Mouse (Mus musculus): Measurements from ENCODE around the gene Pigq. TPM values are rescaled to one million over a fixed set of nuclear protein-coding genes. Genes with fewer than 3 reads are reported as not detected.

The Pigq gene
- polyA plus RNA-seq, 1 experiment = 239 TPM

GRCm38 (mm10) chr17:25941511-25942241 is 3.1 kb downstream of the Pigq start:
- TF ChIP-seq CTCF (IDR thresholded peaks at IDR 0.05; ENCODE audit: extremely low read depth, insufficient read depth, insufficient read length, insufficient replicate concordance) (no peak), POLR2A (IDR thresholded peaks at IDR 0.05; ENCODE audit: low read depth, low read length) (peak; percentile 62)

DNA sequence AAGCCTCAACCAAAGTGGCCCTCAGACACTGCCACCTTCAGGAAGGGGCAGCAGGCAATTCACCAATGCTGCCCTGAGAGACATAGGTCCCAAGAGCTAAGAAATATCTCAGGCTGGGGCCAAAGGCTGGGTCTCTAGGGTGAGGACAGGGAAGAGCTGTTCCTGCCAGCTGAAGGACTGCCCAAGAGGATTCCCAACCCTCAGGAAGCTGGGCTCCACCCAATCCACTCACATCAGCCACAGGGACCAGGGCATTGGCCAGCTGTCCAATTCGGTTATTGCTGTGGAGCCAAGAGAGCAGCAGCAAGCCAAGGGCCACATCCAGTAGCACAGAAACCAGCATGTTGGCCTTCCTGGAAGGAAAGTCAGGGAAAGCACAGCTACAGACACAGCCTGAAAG is 10.2 kb downstream of the Pigq start:
- peaks cover 58% of the 10 kb centered on the region for H3K36me3 ChIP-seq (ENCODE audit: control insufficient read depth, insufficient read depth, low read length)

More at GRCm38 (mm10) chr17:25941511-25942241, 3.1 kb downstream of the Pigq start:
- peaks cover 6% of the 10 kb centered on the region for H3K36me3 ChIP-seq (ENCODE audit: control insufficient read depth, insufficient read depth, low read length)
- peak overlapping the region; percentile 92 for H3K4me3 ChIP-seq (ENCODE audit: extremely low read depth, insufficient read depth, insufficient read length)
- peak; percentile 50 to 66 for DNase-seq (ENCODE audit: low read depth in 1 of 2, low spot score in 2 of 2)
- H3K27ac ChIP-seq (ENCODE audit: insufficient read depth, low read length) = peak overlapping the region; percentile 78
- 3% methylated on average over 54 of the region's 54 CpGs for WGBS
- no peaks in the 10 kb centered on the region for H3K27me3 ChIP-seq (ENCODE audit: control insufficient read depth, insufficient read depth, low read length)
- peaks cover 9% of the 10 kb centered on the region; the same call in 1 of the 2 replicates for H3K4me1 ChIP-seq (ENCODE audit: control insufficient read depth, insufficient read depth, insufficient read length)

GRCm38 (mm10) chr17:25925348-25925747 is 19.4 kb downstream of the Pigq start:
- Histone ChIP-seq H3K27me3 (ENCODE audit: control insufficient read depth, insufficient read depth, low read length) (no peaks in the 10 kb centered on the region), H3K36me3 (ENCODE audit: control insufficient read depth, insufficient read depth, low read length) (peaks cover 25% of the 10 kb centered on the region), H3K27ac (ENCODE audit: insufficient read depth, low read length) (no peak overlapping the region), H3K4me3 (ENCODE audit: extremely low read depth, insufficient read depth, insufficient read length) (no peak overlapping the region), H3K4me1 (ENCODE audit: control insufficient read depth, insufficient read depth, insufficient read length) (no peaks in the 10 kb centered on the region)
- no peak for DNase-seq (ENCODE audit: low read depth in 1 of 2, low spot score in 2 of 2)
- 92% methylated on average over 2 of the region's 2 CpGs for WGBS
- TF ChIP-seq CTCF (IDR thresholded peaks at IDR 0.05; ENCODE audit: extremely low read depth, insufficient read depth, insufficient read length, insufficient replicate concordance) (no peak), POLR2A (IDR thresholded peaks at IDR 0.05; ENCODE audit: low read depth, low read length) (no peak)

More for the DNA sequence above, 10.2 kb downstream of the Pigq start:
- Histone ChIP-seq H3K27me3 (ENCODE audit: control insufficient read depth, insufficient read depth, low read length) (no peaks in the 10 kb centered on the region), H3K27ac (ENCODE audit: insufficient read depth, low read length) (no peak overlapping the region), H3K4me1 (ENCODE audit: control insufficient read depth, insufficient read depth, insufficient read length) (no peaks in the 10 kb centered on the region), H3K4me3 (ENCODE audit: extremely low read depth, insufficient read depth, insufficient read length) (no peak overlapping the region)
- 100% methylated on average over 1 of the region's 1 CpGs for WGBS
- DNase-seq (ENCODE audit: low read depth in 1 of 2, low spot score in 2 of 2) = no peak
- TF ChIP-seq CTCF (IDR thresholded peaks at IDR 0.05; ENCODE audit: extremely low read depth, insufficient read depth, insufficient read length, insufficient replicate concordance) (no peak), POLR2A (IDR thresholded peaks at IDR 0.05; ENCODE audit: low read depth, low read length) (no peak)

DNA sequence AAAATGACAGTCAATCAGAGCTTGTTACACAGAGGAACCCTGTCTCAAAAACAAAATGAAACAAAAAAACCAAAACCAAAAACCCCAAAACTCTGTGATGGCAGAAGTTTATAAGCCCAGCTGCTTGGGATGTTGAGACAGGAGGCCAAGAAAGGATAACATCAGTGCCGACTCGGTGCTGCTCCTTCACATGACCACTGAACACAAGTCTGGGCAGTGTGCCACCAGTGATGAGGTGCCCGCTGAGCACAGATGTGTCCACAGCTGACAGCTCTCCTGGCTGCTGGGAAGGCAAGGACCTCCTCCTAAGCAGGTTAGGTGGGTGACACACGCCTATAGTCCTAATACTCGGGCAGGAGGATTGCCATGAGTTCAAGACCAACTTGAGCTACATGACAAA is 22.6 kb downstream of the Pigq start:
- no peak overlapping the region for H3K27ac ChIP-seq (ENCODE audit: insufficient read depth, low read length)
- H3K36me3 ChIP-seq (ENCODE audit: control insufficient read depth, insufficient read depth, low read length) = peaks cover 6% of the 10 kb centered on the region
- H3K4me1 ChIP-seq (ENCODE audit: control insufficient read depth, insufficient read depth, insufficient read length) = peaks cover 9% of the 10 kb centered on the region; the same call in 1 of the 2 replicates
- 66% methylated on average over 5 of the region's 5 CpGs for WGBS
- no peak for DNase-seq (ENCODE audit: low read depth in 1 of 2, low spot score in 2 of 2)
- no peak overlapping the region for H3K4me3 ChIP-seq (ENCODE audit: extremely low read depth, insufficient read depth, insufficient read length)
- H3K27me3 ChIP-seq (ENCODE audit: control insufficient read depth, insufficient read depth, low read length) = no peaks in the 10 kb centered on the region
- TF ChIP-seq CTCF (IDR thresholded peaks at IDR 0.05; ENCODE audit: extremely low read depth, insufficient read depth, insufficient read length, insufficient replicate concordance) (no peak), POLR2A (IDR thresholded peaks at IDR 0.05; ENCODE audit: low read depth, low read length) (no peak)

- peak; percentile 54 for TF ChIP-seq POLR2A (IDR thresholded peaks at IDR 0.05; ENCODE audit: low read depth, low read length)
- no peak for TF ChIP-seq CTCF (IDR thresholded peaks at IDR 0.05; ENCODE audit: extremely low read depth, insufficient read depth, insufficient read length, insufficient replicate concordance)
- Histone ChIP-seq H3K4me1 (ENCODE audit: control insufficient read depth, insufficient read depth, insufficient read length) (peaks cover 9% of the 10 kb centered on the region; the same call in 1 of the 2 replicates), H3K27ac (ENCODE audit: insufficient read depth, low read length) (peak overlapping the region; percentile 94), H3K4me3 (ENCODE audit: extremely low read depth, insufficient read depth, insufficient read length) (peak overlapping the region; percentile 80), H3K27me3 (ENCODE audit: control insufficient read depth, insufficient read depth, low read length) (no peaks in the 10 kb centered on the region), H3K36me3 (ENCODE audit: control insufficient read depth, insufficient read depth, low read length) (no peaks in the 10 kb centered on the region)
- WGBS = under 1% methylated on average over 38 of the region's 40 CpGs
- peak; percentile 99 to 100 for DNase-seq (ENCODE audit: low read depth in 1 of 2, low spot score in 2 of 2)
Measured at GRCm38 (mm10) chr17:25919786-25920642, 24.7 kb downstream of the Pigq start.

GRCm38 (mm10) chr17:25919144-25919785 is 25.5 kb downstream of the Pigq start, which contains the start of gene Rab40c:
Gene Rab40c (minus strand): TSS chr17:25919727.
- 1% methylated on average over 72 of the region's 78 CpGs for WGBS
- H3K27ac ChIP-seq (ENCODE audit: insufficient read depth, low read length) = peak within 1 kb of the TSS; percentile 94

More at GRCm38 (mm10) chr17:25919144-25919785, 25.5 kb downstream of the Pigq start, which contains the start of gene Rab40c:
- Histone ChIP-seq H3K4me1 (ENCODE audit: control insufficient read depth, insufficient read depth, insufficient read length) (peaks cover 13% of the 10 kb centered on the region; the same call in 1 of the 2 replicates), H3K27me3 (ENCODE audit: control insufficient read depth, insufficient read depth, low read length) (no peaks in the 10 kb centered on the region), H3K4me3 (ENCODE audit: extremely low read depth, insufficient read depth, insufficient read length) (peak within 1 kb of the TSS; percentile 95), H3K36me3 (ENCODE audit: control insufficient read depth, insufficient read depth, low read length) (no peaks in the 10 kb centered on the region)
- no peak for TF ChIP-seq CTCF (IDR thresholded peaks at IDR 0.05; ENCODE audit: extremely low read depth, insufficient read depth, insufficient read length, insufficient replicate concordance)
- TF ChIP-seq POLR2A (IDR thresholded peaks at IDR 0.05; ENCODE audit: low read depth, low read length) = no peak
- DNase-seq (ENCODE audit: low read depth in 1 of 2, low spot score in 2 of 2) = peak in 1 of 2 experiments; percentile 33

All from spleen, adult 2 months (tissue).